Mouse (Mus musculus): Measurements from ENCODE around the gene Tmprss9. TPM values are rescaled to one million over a fixed set of nuclear protein-coding genes. Genes with fewer than 3 reads are reported as not detected.

Gene Tmprss9
- total RNA-seq, 2 experiments from 2014 or later, result 0.06 TPM; not detected in 1

- DNase-seq, result no peak
- intact Hi-C loops (cut with DNase I; ENCODE audit: low total_unique reads), result no loop called here
These were observed 33.1 kb downstream of the Tmprss9 start for GRCm38 (mm10) chr10:80904709-80905108.

- intact Hi-C loops (cut with DNase I; ENCODE audit: low total_unique reads), result no loop called here
- DNase-seq, result peak; percentile 69
These were observed 37.9 kb downstream of the Tmprss9 start for GRCm38 (mm10) chr10:80909375-80910162.

- intact Hi-C loops (cut with DNase I; ENCODE audit: low total_unique reads), result no loop called here
These were observed 39.7 kb downstream of the Tmprss9 start for GRCm38 (mm10) chr10:80911354-80911753.

GRCm38 (mm10) chr10:80911891-80912290 lies 40.2 kb downstream of the Tmprss9 start:
- intact Hi-C loops (cut with DNase I; ENCODE audit: low total_unique reads), result no loop called here

More at GRCm38 (mm10) chr10:80911354-80911753, 39.7 kb downstream of the Tmprss9 start:
- no peak for DNase-seq

GRCm38 (mm10) chr10:80913364-80914011 lies 41.8 kb downstream of the Tmprss9 start:
- no peak for DNase-seq
- intact Hi-C loops (cut with DNase I; ENCODE audit: low total_unique reads), result no loop called here

More at GRCm38 (mm10) chr10:80911891-80912290, 40.2 kb downstream of the Tmprss9 start:
- DNase-seq, result no peak

GRCm38 (mm10) chr10:80914253-80914656 lies 42.6 kb downstream of the Tmprss9 start:
- DNase-seq, result peak; percentile 77
- intact Hi-C loops (cut with DNase I; ENCODE audit: low total_unique reads), result no loop called here

GRCm38 (mm10) chr10:80915260-80915659 lies 43.6 kb downstream of the Tmprss9 start:
- intact Hi-C loops (cut with DNase I; ENCODE audit: low total_unique reads), result no loop called here
- no peak for DNase-seq

GRCm38 (mm10) chr10:80915736-80916135 lies 44.1 kb downstream of the Tmprss9 start:
- DNase-seq, result no peak
- intact Hi-C loops (cut with DNase I; ENCODE audit: low total_unique reads), result no loop called here

GRCm38 (mm10) chr10:80917336-80917778 lies 45.7 kb downstream of the Tmprss9 start:
- intact Hi-C loops (cut with DNase I; ENCODE audit: low total_unique reads), result no loop called here
- no peak for DNase-seq

- intact Hi-C loops (cut with DNase I; ENCODE audit: low total_unique reads), result no loop called here
- DNase-seq, result peak; percentile 75
These were observed 46.3 kb downstream of the Tmprss9 start, which contains the start of gene Lmnb2 for GRCm38 (mm10) chr10:80917779-80918434. Lmnb2 (minus strand) TSS chr10:80918245.

GRCm38 (mm10) chr10:80921923-80922322 lies 50.3 kb downstream of the Tmprss9 start:
- intact Hi-C loops (cut with DNase I; ENCODE audit: low total_unique reads), result no loop called here
- peak; percentile 59 for DNase-seq

GRCm38 (mm10) chr10:80925472-80925871 lies 53.8 kb downstream of the Tmprss9 start:
- intact Hi-C loops (cut with DNase I; ENCODE audit: low total_unique reads), result no loop called here
- DNase-seq, result no peak

- DNase-seq, result peak; percentile 93
- intact Hi-C loops (cut with DNase I; ENCODE audit: low total_unique reads), result loop anchor here (1.0 kb wide), 1 partner anchor 60 kb away; no protein-coding TSS in a partner anchor
These were observed 57.1 kb downstream of the Tmprss9 start for GRCm38 (mm10) chr10:80928586-80929298.

GRCm38 (mm10) chr10:80929299-80930226 lies 57.9 kb downstream of the Tmprss9 start, which contains the start of gene Gadd45b:
Gadd45b (plus strand) TSS chr10:80930073.
- intact Hi-C loops (cut with DNase I; ENCODE audit: low total_unique reads), result loop anchor here (1.0 kb wide), 1 partner anchor 59 kb away; no protein-coding TSS in a partner anchor

GRCm38 (mm10) chr10:80930361-80931152 lies 58.9 kb downstream of the Tmprss9 start:
- peak; percentile 56 for DNase-seq
- intact Hi-C loops (cut with DNase I; ENCODE audit: low total_unique reads), result no loop called here

More at GRCm38 (mm10) chr10:80929299-80930226, 57.9 kb downstream of the Tmprss9 start, which contains the start of gene Gadd45b:
- DNase-seq, result peak; percentile 99

- peak; percentile 75 for DNase-seq
- intact Hi-C loops (cut with DNase I; ENCODE audit: low total_unique reads), result no loop called here
These were observed 59.6 kb downstream of the Tmprss9 start for GRCm38 (mm10) chr10:80931153-80931671.

- DNase-seq, result no peak
- intact Hi-C loops (cut with DNase I; ENCODE audit: low total_unique reads), result no loop called here
These were observed 60.0 kb downstream of the Tmprss9 start for GRCm38 (mm10) chr10:80931695-80932094.
